Mouse (Mus musculus) intestine, embryonic 14.5 days (tissue): ENCODE measurements around the gene Hist1h2bh. TPM values are rescaled to one million over a fixed set of nuclear protein-coding genes. Genes with fewer than 3 reads are reported as not detected.
"Not testable (repeated sequence)": the region's sequence is repeated elsewhere in the genome, so short reads cannot be mapped to it uniquely, and the experiment has no call there.

Experiments
- ATAC-seq: fragments of 200-750 bp; cut with Nextera tagmentation; replicated peaks from 2 replicates; pipeline ENCODE4 v1.8.0; 2017; ENCODE audit warnings: low read depth, moderate number of reproducible peaks, moderate TSS enrichment, moderate library complexity; ENCODE audit not compliant: low FRiP score, low TSS enrichment
- DNase-seq: peaks from one replicate; pipeline ENCODE4 v3.0.0-alpha.2; 2018; ENCODE audit warnings: low spot score
- H3K27ac ChIP-seq: fragments of 300-500 bp; sonication (generic); 2 replicates; pipeline ENCODE4 v1.5.1; 2014; ENCODE audit warnings: low read depth, mild to moderate bottlenecking, control low read depth
- H3K27me3 ChIP-seq: fragments of 300-500 bp; sonication (generic); replicated peaks from 2 replicates; pipeline ENCODE4 v1.6.1; 2014; ENCODE audit warnings: low read length, control low read depth; ENCODE audit not compliant: control insufficient read depth, insufficient read depth
- H3K36me3 ChIP-seq: fragments of 300-500 bp; sonication (generic); 2 replicates; pipeline ENCODE4 v1.6.1; 2014; ENCODE audit warnings: low read length, control low read depth; ENCODE audit not compliant: control insufficient read depth, insufficient read depth
- H3K4me1 ChIP-seq: fragments of 300-500 bp; sonication (generic); replicated peaks from 2 replicates; pipeline ENCODE4 v1.6.1; 2014; ENCODE audit warnings: low read length, control low read depth, mixed read lengths; ENCODE audit not compliant: control insufficient read depth, insufficient read depth
- H3K4me2 ChIP-seq: fragments of 300-500 bp; sonication (generic); 2 replicates; pipeline ENCODE4 v1.6.1; 2014; ENCODE audit warnings: low read length
- H3K4me3 ChIP-seq: fragments of 300-500 bp; sonication (generic); 2 replicates; pipeline ENCODE4 v1.5.1; 2014; ENCODE audit warnings: low read depth, low read length, control low read depth, mixed read lengths
- H3K9ac ChIP-seq: fragments of 300-500 bp; sonication (generic); 2 replicates; pipeline ENCODE4 v1.6.1; 2014; ENCODE audit warnings: mild to moderate bottlenecking, low read length
- H3K9me3 ChIP-seq: fragments of 300-500 bp; sonication (generic); 2 replicates; pipeline ENCODE4 v1.6.1; 2016; ENCODE audit warnings: low read length, control low read depth; ENCODE audit not compliant: control insufficient read depth
- WGBS: fragments of 180-500 bp; shearing (Covaris S2); extraction: QIAGEN DNeasy Blood & Tissue Kit; methylation state at CpG from one replicate; pipeline ENCODE4 v1.1.7; 2014; 5-methylcytosine and 5-hydroxymethylcytosine counted together
- polyA plus RNA-seq: library from polyadenylated mRNA; unstranded; fragments of >200 nt; fragmentation: Nextera tagmentation; extraction: Ambion mirVana; gene quantifications from 2 replicates; pipeline ENCODE4 v1.2.1, GENCODE M21; 2014

Gene Hist1h2bh
- polyA plus RNA-seq, 1 experiment from 2014 or later: 1.1 TPM

DNA sequence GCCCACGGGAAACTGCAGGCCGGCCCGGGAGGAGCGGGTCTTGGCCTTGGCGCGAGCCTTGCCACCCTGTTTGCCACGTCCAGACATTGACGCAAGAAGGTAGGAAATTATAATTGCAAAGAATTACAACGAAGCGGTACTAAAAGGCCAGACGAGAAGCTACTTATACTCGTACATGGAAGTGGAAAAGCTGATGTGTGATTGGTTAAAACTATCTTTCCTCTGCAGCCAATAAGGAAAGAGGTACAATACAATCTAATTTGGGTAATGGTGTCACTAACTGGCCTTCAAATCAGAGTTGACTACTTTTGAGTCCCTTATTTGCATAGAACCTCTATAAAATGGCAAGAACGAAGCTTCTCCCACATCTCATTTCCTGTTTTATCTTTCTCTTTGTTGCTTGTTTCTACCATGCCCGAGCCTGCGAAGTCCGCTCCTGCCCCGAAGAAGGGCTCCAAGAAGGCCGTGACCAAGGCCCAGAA is 27.9 kb upstream of the Hist1h2bh start, which contains the start of the genes Hist1h2ae and Hist1h2bg:
Gene Hist1h2ae, minus strand, starts transcription at position 199 of the 482 bp plus-strand sequence.
Gene Hist1h2bg, plus strand, starts transcription at position 375 of the 482 bp plus-strand sequence.
- H3K36me3 ChIP-seq: no peaks in the 10 kb centered on the region
- under 1% methylated on average over 18 of the region's 18 CpGs for WGBS

GRCm38 (mm10) chr13:23570261-23571021 is 27.2 kb upstream of the Hist1h2bh start:
- not testable (repeated sequence) for H3K9me3 ChIP-seq, DNase-seq
- WGBS: 4% methylated on average over 20 of the region's 41 CpGs

More for the DNA sequence above, 27.9 kb upstream of the Hist1h2bh start, which contains the start of the genes Hist1h2ae and Hist1h2bg:
- peak within 1 kb of the TSS; percentile 98 for H3K27ac ChIP-seq
- peak within 1 kb of the TSS; percentile 59 for H3K4me3 ChIP-seq
- 0 out of 2 replicates have a peak, but pooled peaks cover 3% of the 10 kb centered on the region for H3K4me1 ChIP-seq
- ATAC-seq: peak; percentile 85
- H3K9me3 ChIP-seq: no peaks in the 10 kb centered on the region
- H3K4me2 ChIP-seq: peak within 1 kb of the TSS; percentile 79
- H3K27me3 ChIP-seq: no peaks in the 10 kb centered on the region
- H3K9ac ChIP-seq: peak within 1 kb of the TSS; percentile 83
- DNase-seq: peak; percentile 86

DNA sequence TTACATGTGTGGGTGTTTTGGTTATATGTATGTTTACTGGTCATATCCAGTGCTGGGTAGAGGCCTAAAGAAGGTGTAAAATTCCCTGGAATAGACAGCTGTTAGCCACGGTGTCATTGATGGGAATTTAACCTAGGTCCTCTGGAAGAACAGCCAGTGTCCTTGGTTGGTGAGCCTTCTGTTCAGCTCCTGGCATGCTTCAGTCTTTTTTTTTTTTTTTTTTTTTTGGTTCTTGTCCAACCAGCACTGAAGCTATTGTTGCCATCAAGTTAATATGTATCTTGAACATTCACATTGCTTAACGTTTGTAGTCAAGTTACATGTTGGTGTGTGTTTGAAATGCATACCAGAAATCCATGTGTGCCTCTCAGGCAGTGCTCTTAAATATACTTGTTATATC is 21.3 kb upstream of the Hist1h2bh start:
- H3K4me2 ChIP-seq: no peak overlapping the region
- no peaks in the 10 kb centered on the region for H3K4me1 ChIP-seq
- no peaks in the 10 kb centered on the region for H3K36me3 ChIP-seq
- H3K27ac ChIP-seq: no peak overlapping the region
- 82% methylated on average over 2 of the region's 2 CpGs for WGBS
- DNase-seq (no peak), ATAC-seq (no peak)
- no peaks in the 10 kb centered on the region for H3K9me3 ChIP-seq
- no peak overlapping the region for H3K9ac ChIP-seq
- no peak overlapping the region for H3K4me3 ChIP-seq
- no peaks in the 10 kb centered on the region for H3K27me3 ChIP-seq

More at GRCm38 (mm10) chr13:23570261-23571021, 27.2 kb upstream of the Hist1h2bh start:
- H3K9ac ChIP-seq: peak overlapping the region; percentile 59
- H3K4me2 ChIP-seq: peak overlapping the region; percentile 51
- not testable (repeated sequence) for ATAC-seq, H3K4me1 ChIP-seq, H3K27me3 ChIP-seq, H3K36me3 ChIP-seq
- H3K4me3 ChIP-seq: peak overlapping the region; percentile 59
- H3K27ac ChIP-seq: peak overlapping the region; percentile 98

GRCm38 (mm10) chr13:23562699-23563462 is 19.7 kb upstream of the Hist1h2bh start:
- no peaks in the 10 kb centered on the region for H3K36me3 ChIP-seq
- ATAC-seq (peak; percentile 72), DNase-seq (peak; percentile 72)
- H3K4me1 ChIP-seq: no peaks in the 10 kb centered on the region
- WGBS: 3% methylated on average over 18 of the region's 18 CpGs
- H3K4me2 ChIP-seq: peak overlapping the region; percentile 92
- H3K9me3 ChIP-seq: no peaks in the 10 kb centered on the region
- H3K9ac ChIP-seq: peak overlapping the region; percentile 73
- peak overlapping the region; percentile 99 for H3K27ac ChIP-seq
- H3K27me3 ChIP-seq: no peaks in the 10 kb centered on the region
- peak overlapping the region; percentile 38 for H3K4me3 ChIP-seq

DNA sequence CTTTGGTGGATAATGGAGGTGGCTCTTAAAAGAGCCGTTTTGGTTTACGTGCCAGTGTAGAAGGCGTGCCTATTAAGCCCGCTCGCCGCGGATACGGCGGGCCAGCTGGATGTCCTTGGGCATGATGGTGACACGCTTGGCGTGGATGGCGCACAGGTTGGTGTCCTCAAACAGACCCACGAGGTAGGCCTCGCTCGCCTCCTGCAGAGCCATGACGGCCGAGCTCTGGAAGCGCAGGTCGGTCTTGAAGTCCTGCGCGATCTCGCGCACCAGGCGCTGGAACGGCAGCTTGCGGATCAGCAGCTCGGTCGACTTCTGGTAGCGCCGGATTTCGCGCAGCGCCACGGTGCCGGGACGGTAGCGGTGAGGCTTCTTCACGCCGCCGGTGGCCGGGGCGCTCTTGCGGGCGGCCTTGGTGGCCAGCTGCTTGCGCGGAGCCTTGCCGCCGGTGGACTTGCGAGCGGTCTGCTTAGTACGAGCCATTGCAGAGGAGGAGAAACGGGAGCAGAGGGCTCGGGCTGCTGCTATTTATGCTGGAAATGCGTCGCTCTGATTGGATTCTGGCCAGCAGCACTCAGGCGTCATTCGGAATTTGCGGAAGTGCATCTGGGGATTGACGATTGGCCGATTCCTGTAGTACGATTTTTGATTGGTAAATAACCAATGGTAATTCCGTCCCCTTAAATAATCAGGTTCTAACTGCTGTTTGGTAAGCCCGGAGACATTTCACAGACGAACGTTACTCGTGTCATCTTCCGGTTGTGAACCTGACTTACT is 18.9 kb upstream of the Hist1h2bh start, which contains the start of gene Hist1h3e:
Gene Hist1h3e, minus strand, starts transcription at position 487 of the 777 bp plus-strand sequence.
- WGBS: under 1% methylated on average over 49 of the region's 67 CpGs

DNA sequence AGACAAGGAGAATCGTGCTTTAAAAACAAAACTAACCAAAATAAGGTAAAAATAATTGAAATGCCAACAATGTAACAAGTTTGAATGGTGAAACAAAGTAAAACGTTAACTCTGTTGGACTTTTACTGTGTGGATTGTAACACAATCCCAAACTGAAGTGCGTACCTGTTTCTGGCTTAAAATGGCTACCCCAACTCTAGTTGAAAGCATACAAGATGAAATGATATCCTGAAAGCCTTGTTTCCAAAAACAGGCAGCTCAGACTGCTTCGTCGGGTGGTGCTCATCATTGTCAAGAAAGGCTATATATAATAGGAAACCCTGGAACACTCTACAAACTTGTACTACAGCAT is 18.3 kb upstream of the Hist1h2bh start:
- not testable (repeated sequence) for ATAC-seq, H3K27me3 ChIP-seq, H3K36me3 ChIP-seq, H3K4me1 ChIP-seq, DNase-seq, H3K9me3 ChIP-seq
- Histone ChIP-seq H3K27ac (peak overlapping the region; percentile 99), H3K4me3 (peak overlapping the region; percentile 38; the same call in 1 of the 2 replicates), H3K9ac (peak overlapping the region; percentile 52), H3K4me2 (peak overlapping the region; percentile 92)
- 0% methylated on average over 2 of the region's 5 CpGs for WGBS

More for the DNA sequence above, 18.9 kb upstream of the Hist1h2bh start, which contains the start of gene Hist1h3e:
- peak within 1 kb of the TSS; percentile 73 for H3K9ac ChIP-seq
- peak; percentile 90 for ATAC-seq
- not testable (repeated sequence) for H3K9me3 ChIP-seq, H3K4me1 ChIP-seq, H3K36me3 ChIP-seq, H3K27me3 ChIP-seq
- peak within 1 kb of the TSS; percentile 38 for H3K4me3 ChIP-seq
- peak; percentile 98 for DNase-seq
- peak within 1 kb of the TSS; percentile 99 for H3K27ac ChIP-seq
- H3K4me2 ChIP-seq: peak within 1 kb of the TSS; percentile 92

DNA sequence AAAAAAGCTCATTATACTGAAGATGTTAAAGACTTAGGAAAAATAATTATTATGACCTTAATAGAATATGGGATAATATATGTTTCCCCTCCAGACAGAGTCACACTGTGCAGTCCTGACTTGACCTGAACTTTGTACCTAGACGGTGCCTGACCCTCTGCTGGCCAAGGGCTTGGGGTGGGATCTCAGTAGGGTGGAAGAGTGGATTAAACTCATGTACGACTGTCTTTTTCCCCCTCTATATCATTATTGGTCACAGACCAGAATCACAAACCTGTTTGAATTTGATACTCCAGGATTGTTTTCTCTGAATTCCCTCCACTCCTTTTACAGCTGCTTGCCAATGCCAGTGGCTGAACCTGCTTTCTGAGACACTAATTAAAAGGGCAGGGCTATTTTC is 17.5 kb upstream of the Hist1h2bh start:
- 28% methylated on average over 2 of the region's 2 CpGs for WGBS
- H3K4me2 ChIP-seq, H3K36me3 ChIP-seq, H3K9me3 ChIP-seq, H3K4me3 ChIP-seq, ATAC-seq, DNase-seq, H3K27me3 ChIP-seq, H3K4me1 ChIP-seq: not testable (repeated sequence)
- H3K9ac ChIP-seq: 0 out of 2 replicates have a peak overlapping the region, but pooled peaks have one; percentile 10
- H3K27ac ChIP-seq: peak overlapping the region; percentile 12; the same call in 1 of the 2 replicates

DNA sequence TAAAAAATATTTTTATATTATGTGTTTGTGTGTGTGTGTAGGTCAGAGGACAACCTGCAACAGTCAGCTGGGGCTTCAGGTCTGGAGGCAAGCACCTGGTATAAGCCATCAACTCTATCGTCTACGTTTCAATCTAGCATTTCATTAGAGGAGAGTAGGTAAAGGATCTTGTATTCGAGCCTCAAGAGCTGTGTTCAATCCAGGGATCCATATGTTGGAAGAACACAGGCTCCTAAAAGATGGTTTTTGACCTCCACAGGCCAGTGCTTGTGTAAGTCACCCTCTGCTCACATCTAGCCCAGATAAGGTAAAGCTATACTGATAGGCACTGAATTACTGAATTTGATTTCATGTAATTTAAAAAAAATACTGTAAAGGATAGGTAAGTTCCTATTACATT is 13.7 kb upstream of the Hist1h2bh start:
- Histone ChIP-seq H3K36me3 (no peaks in the 10 kb centered on the region), H3K27me3 (no peaks in the 10 kb centered on the region), H3K4me1 (peaks cover 12% of the 10 kb centered on the region), H3K27ac (peak overlapping the region; percentile 100), H3K4me3 (peak overlapping the region; percentile 71; the same call in 1 of the 2 replicates), H3K4me2 (peak overlapping the region; percentile 93), H3K9ac (no peak overlapping the region), H3K9me3 (no peaks in the 10 kb centered on the region)
- no peak for ATAC-seq
- DNase-seq: no peak
- 68% methylated on average over 3 of the region's 3 CpGs for WGBS
